Mouse (Mus musculus) G1E (cell line): ENCODE measurements around the gene Icos.

Source experiments
- CTCF ChIP-seq: IDR thresholded peaks from 2 replicates; pipeline ENCODE4 v1.5.1; 2012; ENCODE audit warnings: low read depth, low read length, inconsistent platforms, mixed read lengths
- TAL1 ChIP-seq: conservative IDR thresholded peaks from 2 replicates; pipeline ENCODE4 v1.6.1; 2012; ENCODE audit warnings: low read depth, low read length, inconsistent platforms, mixed read lengths

- no peak for TF ChIP-seq CTCF
- no peak for TF ChIP-seq TAL1
Measured at GRCm38 (mm10) chr1:60979843-60980235, 2.1 kb downstream of the Icos start.
